Mouse (Mus musculus) limb, embryonic 13.5 days (tissue): Measurements from ENCODE around the gene Dnajc24. TPM values are rescaled to one million over a fixed set of nuclear protein-coding genes. Genes with fewer than 3 reads are reported as not detected.

ENCODE experiments used
- ATAC-seq: fragments of 200-750 bp; cut with Nextera tagmentation; 2 replicates; pipeline ENCODE4 v1.8.0; 2017; ENCODE audit warnings: low read depth, moderate number of reproducible peaks, moderate TSS enrichment; ENCODE audit not compliant: low FRiP score
- H3K27ac ChIP-seq: fragments of 300-500 bp; sonication (generic); 2 replicates; pipeline ENCODE4 v1.5.1; 2015; ENCODE audit warnings: inconsistent platforms, mild to moderate bottlenecking, moderate library complexity
- H3K27me3 ChIP-seq: fragments of 300-500 bp; sonication (generic); 2 replicates; pipeline ENCODE4 v1.6.1; 2015; ENCODE audit warnings: mild to moderate bottlenecking, inconsistent platforms
- H3K36me3 ChIP-seq: fragments of 300-500 bp; sonication (generic); 2 replicates; pipeline ENCODE4 v1.6.1; 2015; ENCODE audit warnings: inconsistent platforms, mild to moderate bottlenecking, moderate library complexity
- H3K4me1 ChIP-seq: fragments of 300-500 bp; sonication (generic); 2 replicates; pipeline ENCODE4 v1.6.1; 2015; ENCODE audit warnings: inconsistent platforms
- H3K4me2 ChIP-seq: fragments of 300-500 bp; sonication (generic); replicated peaks from 2 replicates; pipeline ENCODE4 v1.6.1; 2015; ENCODE audit warnings: inconsistent platforms, mild to moderate bottlenecking, moderate library complexity
- H3K4me3 ChIP-seq: fragments of 300-500 bp; sonication (generic); 2 replicates; pipeline ENCODE4 v1.5.1; 2015; ENCODE audit warnings: moderate library complexity, mild to moderate bottlenecking, inconsistent platforms
- H3K9ac ChIP-seq: fragments of 300-500 bp; sonication (generic); 2 replicates; pipeline ENCODE4 v1.6.1; 2015; ENCODE audit warnings: mild to moderate bottlenecking, inconsistent platforms
- H3K9me3 ChIP-seq: fragments of 300-500 bp; sonication (generic); 2 replicates; pipeline ENCODE4 v1.6.1; 2016; ENCODE audit warnings: inconsistent platforms
- WGBS: fragments of 180-500 bp; shearing (Covaris S2); methylation state at CpG from one replicate; pipeline ENCODE4 v1.1.7; 2015; 5-methylcytosine and 5-hydroxymethylcytosine counted together
- polyA plus RNA-seq: library from polyadenylated mRNA; unstranded; fragments of >200 nt; fragmentation: Nextera tagmentation; extraction: Ambion mirVana; gene quantifications from 2 replicates; pipeline ENCODE4 v1.2.1, GENCODE M21; 2015

Gene Dnajc24
- polyA plus RNA-seq = 37.3 and 47.1 TPM in 2 replicates

- peak within 1 kb of the TSS; percentile 59; the same call in 1 of the 2 replicates for H3K27ac ChIP-seq
- H3K9ac ChIP-seq = peak within 1 kb of the TSS; percentile 85
- H3K9me3 ChIP-seq = no peaks in the 10 kb centered on the region
- H3K27me3 ChIP-seq = no peaks in the 10 kb centered on the region
- H3K4me3 ChIP-seq = peak within 1 kb of the TSS; percentile 75
- 0 out of 2 replicates have a peak, but pooled peaks cover 4% of the 10 kb centered on the region for H3K4me1 ChIP-seq
- 2% methylated on average over 44 of the region's 44 CpGs for WGBS
- H3K4me2 ChIP-seq = peak within 1 kb of the TSS; percentile 69
- peak; percentile 98 for ATAC-seq
- H3K36me3 ChIP-seq = peaks cover 4% of the 10 kb centered on the region; the same call in 1 of the 2 replicates
These were observed at the start of gene Dnajc24 for GRCm38 (mm10) chr2:106002835-106003739. Gene Dnajc24, minus strand, starts transcription at chr2:106003549.

DNA sequence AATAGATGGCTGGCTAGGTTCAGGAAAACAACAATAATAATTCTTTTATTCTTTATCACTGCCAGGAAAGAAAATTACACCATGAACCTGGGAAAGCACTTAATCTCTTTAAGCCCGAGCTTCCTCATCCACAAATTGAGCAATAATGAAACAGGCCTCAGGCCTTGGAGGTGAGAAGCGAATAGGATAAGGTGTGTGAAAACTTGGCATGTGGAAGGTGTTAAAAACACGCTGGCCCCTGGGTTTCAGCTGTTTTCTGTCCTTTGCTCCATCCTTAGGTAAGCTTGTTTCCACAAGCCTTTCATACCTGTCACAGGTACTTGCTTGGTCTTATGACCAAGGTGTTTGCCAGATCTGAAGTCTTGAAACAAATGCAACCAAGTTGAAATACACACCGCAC lies 43.3 kb upstream of the Dnajc24 start:
- H3K9ac ChIP-seq = no peak overlapping the region
- WGBS = 72% methylated on average over 4 of the region's 4 CpGs
- no peak for ATAC-seq
- H3K4me2 ChIP-seq = no peak overlapping the region
- no peak overlapping the region for H3K4me3 ChIP-seq
- no peaks in the 10 kb centered on the region for H3K36me3 ChIP-seq
- H3K27ac ChIP-seq = no peak overlapping the region
- H3K9me3 ChIP-seq = no peaks in the 10 kb centered on the region
- H3K27me3 ChIP-seq = no peaks in the 10 kb centered on the region
- no peaks in the 10 kb centered on the region for H3K4me1 ChIP-seq

DNA sequence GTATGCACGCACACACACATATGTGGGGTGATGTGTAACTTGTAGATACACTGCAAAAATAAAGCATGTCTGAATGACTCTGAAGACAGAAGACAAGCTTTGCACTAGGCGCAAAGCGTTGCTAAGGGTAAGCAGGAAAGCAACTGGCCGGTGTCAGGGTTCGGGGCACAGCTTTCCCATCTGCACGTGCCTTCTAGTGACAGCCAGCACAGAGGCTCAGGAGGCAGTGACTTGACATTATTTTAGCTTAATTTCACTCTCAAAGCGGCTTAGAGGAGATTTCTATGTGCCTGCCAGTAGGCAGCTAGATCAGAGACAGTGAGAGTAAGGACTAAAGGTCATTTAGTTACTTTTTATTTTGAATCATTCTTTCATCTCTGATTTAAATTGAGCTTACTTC lies 39.1 kb upstream of the Dnajc24 start:
- Histone ChIP-seq H3K36me3 (no peaks in the 10 kb centered on the region), H3K9me3 (no peaks in the 10 kb centered on the region), H3K4me3 (no peak overlapping the region), H3K4me1 (no peaks in the 10 kb centered on the region), H3K27me3 (no peaks in the 10 kb centered on the region), H3K9ac (no peak overlapping the region), H3K4me2 (no peak overlapping the region), H3K27ac (no peak overlapping the region)
- no peak for ATAC-seq
- WGBS = 80% methylated on average over 7 of the region's 7 CpGs

DNA sequence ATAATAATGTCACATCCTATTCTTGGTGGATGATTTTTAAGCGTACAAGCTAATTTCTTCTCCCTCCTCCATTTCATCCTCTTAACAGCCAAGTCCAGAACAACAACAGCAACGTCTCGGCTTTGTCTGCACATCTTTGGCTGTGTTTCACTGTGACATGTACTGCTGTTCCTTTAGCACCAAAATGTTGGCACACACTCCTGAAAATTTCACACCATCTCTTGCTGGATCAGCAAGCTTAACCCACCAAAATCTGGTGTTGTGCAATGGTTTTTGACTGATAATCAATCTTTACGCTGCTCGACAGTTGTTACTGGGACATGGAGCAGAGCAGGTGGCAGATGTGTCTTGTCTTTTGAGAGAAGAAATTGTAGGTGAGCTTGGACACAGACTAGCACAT lies 38.6 kb upstream of the Dnajc24 start:
- H3K27ac ChIP-seq = no peak overlapping the region
- no peaks in the 10 kb centered on the region for H3K4me1 ChIP-seq
- no peak overlapping the region for H3K4me3 ChIP-seq
- ATAC-seq = no peak
- WGBS = 88% methylated on average over 5 of the region's 5 CpGs
- no peak overlapping the region for H3K9ac ChIP-seq
- H3K4me2 ChIP-seq = no peak overlapping the region
- H3K27me3 ChIP-seq = no peaks in the 10 kb centered on the region
- H3K9me3 ChIP-seq = no peaks in the 10 kb centered on the region
- H3K36me3 ChIP-seq = no peaks in the 10 kb centered on the region

DNA sequence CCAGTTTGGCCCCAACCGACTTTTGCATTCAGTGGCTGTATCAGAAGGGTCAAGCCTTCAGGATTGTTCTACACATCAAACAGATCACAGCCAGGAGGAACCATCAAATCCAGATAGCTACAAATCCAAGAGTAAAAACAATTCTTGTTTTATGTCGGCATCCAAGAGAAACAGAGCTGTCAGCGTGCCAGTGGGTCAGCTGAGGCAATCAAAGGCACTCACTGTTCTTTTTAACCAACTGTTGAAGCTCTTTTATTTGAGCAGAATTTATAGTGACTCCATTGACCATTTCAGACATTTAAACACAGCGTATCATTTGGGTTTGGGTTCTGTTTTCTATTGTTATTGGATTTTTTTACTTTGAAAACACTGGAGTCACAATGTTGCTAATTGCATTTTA lies 34.9 kb upstream of the Dnajc24 start:
- 59% methylated on average over 4 of the region's 4 CpGs for WGBS
- no peak overlapping the region for H3K9ac ChIP-seq
- no peak overlapping the region for H3K27ac ChIP-seq
- H3K36me3 ChIP-seq = no peaks in the 10 kb centered on the region
- no peak for ATAC-seq
- no peaks in the 10 kb centered on the region for H3K9me3 ChIP-seq
- H3K4me1 ChIP-seq = no peaks in the 10 kb centered on the region
- no peak overlapping the region for H3K4me3 ChIP-seq
- H3K4me2 ChIP-seq = no peak overlapping the region
- no peaks in the 10 kb centered on the region for H3K27me3 ChIP-seq

- Histone ChIP-seq H3K27ac (no peak overlapping the region), H3K9ac (no peak overlapping the region), H3K4me1 (no peaks in the 10 kb centered on the region), H3K9me3 (no peaks in the 10 kb centered on the region), H3K4me2 (no peak overlapping the region), H3K27me3 (no peaks in the 10 kb centered on the region), H3K4me3 (no peak overlapping the region), H3K36me3 (no peaks in the 10 kb centered on the region)
- WGBS = 71% methylated on average over 3 of the region's 3 CpGs
- no peak for ATAC-seq
These were observed 21.5 kb upstream of the Dnajc24 start for GRCm38 (mm10) chr2:106024895-106025294.

DNA sequence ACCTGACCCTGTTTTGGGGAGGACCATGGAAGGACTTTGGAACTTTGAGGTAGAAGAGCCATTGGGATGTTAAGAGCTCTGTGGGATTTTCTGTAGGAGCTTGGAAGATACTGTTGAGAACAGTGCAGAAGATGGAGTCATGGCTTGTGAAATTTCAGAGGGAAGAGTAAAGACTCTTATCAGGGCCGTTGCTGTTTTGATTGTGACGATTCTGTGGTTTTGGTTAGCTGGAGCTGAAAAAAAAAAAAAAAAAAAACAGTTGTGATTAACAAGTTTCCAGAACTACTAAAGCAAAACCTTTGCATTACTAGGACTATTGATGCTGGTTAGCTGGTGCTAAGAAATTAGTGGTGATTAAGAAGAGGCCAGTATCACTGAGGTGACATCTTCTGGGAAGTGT lies 5.1 kb upstream of the Dnajc24 start:
- H3K4me1 ChIP-seq = no peaks in the 10 kb centered on the region
- H3K9ac ChIP-seq = no peak overlapping the region
- H3K4me2 ChIP-seq = no peak overlapping the region
- H3K9me3 ChIP-seq = no peaks in the 10 kb centered on the region
- no peak overlapping the region for H3K27ac ChIP-seq
- no peak overlapping the region for H3K4me3 ChIP-seq
- WGBS = 79% methylated on average over 2 of the region's 2 CpGs
- H3K27me3 ChIP-seq = no peaks in the 10 kb centered on the region
- no peaks in the 10 kb centered on the region for H3K36me3 ChIP-seq
- ATAC-seq = no peak

DNA sequence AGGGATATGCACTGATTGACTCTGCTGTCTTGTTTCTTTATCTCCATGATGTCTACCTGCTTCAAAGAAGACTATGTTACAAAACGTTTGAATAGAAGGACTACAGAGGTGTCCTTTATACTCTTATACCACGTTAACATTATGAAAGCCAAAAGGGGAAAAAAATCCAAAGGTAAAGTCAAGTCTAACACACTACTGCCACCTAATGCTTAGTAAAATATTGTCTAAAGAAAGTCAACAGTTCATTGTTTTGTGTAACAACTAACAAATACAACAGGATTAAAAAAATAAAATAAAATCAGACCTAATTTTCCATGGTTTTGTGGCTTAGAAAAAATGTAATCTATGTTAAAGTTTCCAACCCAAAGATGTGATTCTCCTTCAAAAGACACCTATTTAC lies 15.3 kb downstream of the Dnajc24 start:
- Histone ChIP-seq H3K27me3 (no peaks in the 10 kb centered on the region), H3K4me3 (no peak overlapping the region), H3K36me3 (no peaks in the 10 kb centered on the region), H3K4me1 (peaks cover 4% of the 10 kb centered on the region; the same call in 1 of the 2 replicates), H3K4me2 (no peak overlapping the region), H3K9me3 (0 out of 2 replicates have a peak, but pooled peaks cover 4% of the 10 kb centered on the region), H3K9ac (no peak overlapping the region), H3K27ac (no peak overlapping the region)
- 13% methylated on average over 2 of the region's 2 CpGs for WGBS
- ATAC-seq = no peak

DNA sequence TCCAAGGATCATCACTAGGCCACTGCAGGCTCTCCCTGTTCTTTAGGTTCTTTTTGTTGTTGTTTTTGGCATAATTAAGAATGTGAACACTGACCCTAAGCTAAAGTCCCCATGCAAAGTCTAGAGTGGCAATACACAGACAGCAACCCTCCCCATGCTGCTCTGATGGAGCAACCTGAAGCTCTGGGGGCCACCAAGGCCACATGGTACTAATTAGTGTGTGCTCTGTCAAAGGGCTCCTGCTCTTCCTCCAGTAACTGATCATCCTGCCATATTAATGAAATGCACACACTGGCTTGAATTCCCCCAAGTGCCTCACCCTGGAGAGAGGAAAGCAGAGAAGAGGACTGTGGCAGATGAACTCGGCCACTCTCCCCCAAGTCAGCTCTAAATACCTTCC lies 16.2 kb downstream of the Dnajc24 start:
- no peaks in the 10 kb centered on the region for H3K36me3 ChIP-seq
- H3K9ac ChIP-seq = no peak overlapping the region
- no peak overlapping the region for H3K4me2 ChIP-seq
- no peaks in the 10 kb centered on the region for H3K27me3 ChIP-seq
- 16% methylated on average over 1 of the region's 1 CpGs for WGBS
- H3K4me1 ChIP-seq = peaks cover 4% of the 10 kb centered on the region; the same call in 1 of the 2 replicates
- ATAC-seq = no peak
- no peak overlapping the region for H3K27ac ChIP-seq
- H3K9me3 ChIP-seq = 0 out of 2 replicates have a peak, but pooled peaks cover 4% of the 10 kb centered on the region
- H3K4me3 ChIP-seq = no peak overlapping the region

GRCm38 (mm10) chr2:105985206-105985605 lies 18.1 kb downstream of the Dnajc24 start:
- Histone ChIP-seq H3K36me3 (0 out of 2 replicates have a peak, but pooled peaks cover 2% of the 10 kb centered on the region), H3K4me2 (no peak overlapping the region), H3K27me3 (no peaks in the 10 kb centered on the region), H3K4me1 (peaks cover 4% of the 10 kb centered on the region; the same call in 1 of the 2 replicates), H3K4me3 (no peak overlapping the region), H3K27ac (no peak overlapping the region), H3K9ac (no peak overlapping the region), H3K9me3 (0 out of 2 replicates have a peak, but pooled peaks cover 4% of the 10 kb centered on the region)
- WGBS = 82% methylated on average over 7 of the region's 7 CpGs
- no peak for ATAC-seq

DNA sequence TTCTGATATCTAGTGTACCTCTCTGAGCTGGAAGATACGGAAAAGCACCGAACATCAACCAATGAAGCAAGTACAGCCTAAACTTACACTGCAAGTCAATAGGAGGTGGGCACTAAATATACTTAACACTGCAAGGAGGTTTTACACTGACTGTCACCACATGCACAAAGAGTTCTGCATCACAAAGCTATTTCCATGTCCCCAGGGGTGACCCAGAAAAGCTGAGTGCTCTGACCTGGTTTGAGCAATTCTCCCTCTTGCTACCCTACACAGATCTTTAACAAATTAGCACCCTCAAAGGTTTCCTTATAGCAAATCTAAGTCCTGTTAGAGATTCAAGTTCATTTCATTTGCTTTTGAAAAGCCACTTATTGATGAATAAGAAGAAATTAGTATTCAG lies 25.3 kb downstream of the Dnajc24 start:
- Histone ChIP-seq H3K9ac (no peak overlapping the region), H3K4me3 (no peak overlapping the region), H3K9me3 (no peaks in the 10 kb centered on the region), H3K27me3 (no peaks in the 10 kb centered on the region), H3K4me1 (no peaks in the 10 kb centered on the region), H3K4me2 (no peak overlapping the region), H3K36me3 (peaks cover 5% of the 10 kb centered on the region), H3K27ac (no peak overlapping the region)
- no peak for ATAC-seq
- 93% methylated on average over 2 of the region's 2 CpGs for WGBS

DNA sequence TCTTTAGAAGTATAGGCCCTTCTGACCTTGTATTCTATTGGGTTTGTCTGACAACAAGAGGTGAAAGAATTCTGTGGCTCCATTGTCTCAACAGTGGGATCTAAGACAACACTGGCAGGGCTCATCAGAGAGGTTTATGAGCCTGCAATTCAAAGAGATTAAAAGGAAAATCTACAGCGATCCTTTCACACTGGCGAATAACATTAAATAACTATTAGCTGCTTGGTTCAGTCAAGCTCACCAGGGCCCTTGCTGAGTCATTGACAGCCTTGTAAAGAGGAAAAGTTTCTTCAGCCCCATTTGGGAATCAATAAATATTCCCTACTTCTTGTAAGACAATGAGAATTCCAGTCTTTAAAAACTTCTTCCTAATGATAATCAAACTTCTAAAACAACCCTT lies 29.4 kb downstream of the Dnajc24 start:
- no peak for ATAC-seq
- Histone ChIP-seq H3K4me1 (no peaks in the 10 kb centered on the region), H3K9me3 (no peaks in the 10 kb centered on the region), H3K27me3 (no peaks in the 10 kb centered on the region), H3K27ac (no peak overlapping the region), H3K4me2 (no peak overlapping the region), H3K4me3 (no peak overlapping the region), H3K36me3 (peaks cover 17% of the 10 kb centered on the region), H3K9ac (no peak overlapping the region)
- 7% methylated on average over 2 of the region's 2 CpGs for WGBS
